Mouse (Mus musculus): ENCODE data around the gene Jarid2.

The Jarid2 gene

DNA sequence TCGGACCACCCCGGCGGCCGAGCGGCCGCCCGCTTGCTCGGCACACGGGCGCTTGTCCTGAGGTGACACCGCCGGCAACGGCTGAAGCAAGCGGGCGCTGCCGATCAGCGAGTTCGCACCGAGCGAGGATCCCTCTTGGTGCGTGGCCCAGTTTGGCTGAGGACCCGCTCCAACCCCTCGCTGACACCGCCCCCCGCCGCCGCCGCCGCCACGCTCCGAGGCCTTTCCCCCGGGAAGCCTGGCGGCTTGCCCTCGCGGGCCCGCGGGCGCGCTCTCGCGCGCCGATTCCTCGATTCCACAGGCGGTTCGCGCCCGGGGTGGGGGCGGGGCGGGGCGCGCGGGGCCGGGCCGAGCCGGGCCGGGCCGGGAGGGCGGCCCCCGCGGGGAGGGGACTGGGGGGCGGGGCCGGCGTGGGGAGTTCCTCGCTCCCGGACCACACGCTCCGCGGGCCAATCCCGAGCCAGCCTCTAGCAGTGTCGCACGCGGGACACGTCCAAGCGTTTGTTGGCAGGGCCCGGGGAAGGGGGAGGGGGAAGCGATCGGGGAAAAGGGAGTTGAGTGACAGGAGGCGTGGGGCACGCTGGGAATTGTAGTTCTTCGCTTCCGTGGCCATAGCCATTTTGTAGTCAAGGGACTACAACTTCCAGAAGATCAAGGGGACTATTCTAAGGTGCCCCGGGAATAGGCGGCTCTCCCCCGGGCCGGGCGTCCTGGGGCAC is 1.0 kb downstream of the Jarid2 start:
- peak; percentile 98 for DNase-seq (ENCODE audit: low read depth)

DNA sequence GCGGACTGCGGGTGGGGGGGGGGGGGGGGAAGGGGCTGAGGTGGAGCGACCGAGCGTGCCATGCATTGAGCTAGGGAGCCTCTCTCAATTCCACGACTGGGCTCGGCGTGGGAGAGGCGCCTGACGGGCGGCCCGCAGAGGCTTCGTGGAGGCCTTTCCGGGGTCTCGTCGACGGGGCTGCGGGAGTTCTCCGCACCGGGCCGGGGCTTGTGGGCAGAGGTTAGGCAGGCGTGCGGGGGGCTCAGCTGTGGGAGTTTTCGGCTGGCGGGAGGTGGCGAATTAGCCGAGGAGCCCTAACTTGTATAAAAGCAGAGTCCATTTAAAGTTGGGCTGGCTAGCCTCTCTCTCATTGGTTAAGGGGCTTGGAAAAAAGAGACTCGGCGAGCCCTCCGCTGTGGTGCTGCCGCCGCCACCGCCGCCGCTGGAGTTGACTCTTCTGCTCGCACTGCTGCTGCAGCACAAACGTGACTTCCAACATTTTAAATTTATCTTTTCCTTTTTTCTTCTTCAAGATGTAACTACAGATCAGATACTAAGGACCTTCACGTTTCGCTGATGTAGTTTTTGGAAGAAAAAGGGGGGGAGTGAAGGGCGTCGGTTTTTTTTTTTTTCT is 1.8 kb downstream of the Jarid2 start:
- peak; percentile 93 for DNase-seq (ENCODE audit: low read depth)

DNA sequence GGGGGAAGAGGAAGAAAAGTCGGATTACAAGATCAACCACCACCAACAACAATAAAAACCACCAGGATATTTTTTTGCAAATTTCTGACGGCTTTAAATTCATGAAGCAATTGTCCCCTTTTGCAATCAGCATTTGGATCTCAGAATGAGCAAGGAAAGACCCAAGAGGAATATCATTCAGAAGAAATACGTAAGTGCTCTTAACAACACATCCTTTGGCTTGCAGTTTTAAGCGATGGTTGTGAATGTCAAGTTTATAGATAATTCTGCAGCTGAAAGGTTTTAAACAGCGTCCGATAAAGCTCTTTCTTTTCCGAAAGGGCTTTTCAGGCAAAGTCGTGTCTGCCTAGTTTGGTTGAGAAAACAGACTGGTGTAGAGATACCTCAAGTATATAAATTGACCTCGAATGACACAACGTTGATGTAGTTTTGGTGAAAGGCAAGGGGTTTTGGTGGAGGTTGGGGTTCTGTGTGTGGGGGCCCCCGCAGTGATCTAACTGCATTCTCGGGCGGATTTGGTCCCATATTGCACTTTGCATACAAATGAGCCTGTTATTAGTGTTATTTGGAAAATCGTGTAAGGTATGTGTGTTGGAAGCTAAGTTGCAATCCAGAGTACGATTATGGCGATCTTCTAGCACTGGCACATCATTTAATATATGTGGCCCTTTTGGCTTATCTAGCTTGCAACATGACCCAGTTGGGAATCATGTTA is 2.6 kb downstream of the Jarid2 start:
- DNase-seq (ENCODE audit: low read depth): peak; percentile 52

DNA sequence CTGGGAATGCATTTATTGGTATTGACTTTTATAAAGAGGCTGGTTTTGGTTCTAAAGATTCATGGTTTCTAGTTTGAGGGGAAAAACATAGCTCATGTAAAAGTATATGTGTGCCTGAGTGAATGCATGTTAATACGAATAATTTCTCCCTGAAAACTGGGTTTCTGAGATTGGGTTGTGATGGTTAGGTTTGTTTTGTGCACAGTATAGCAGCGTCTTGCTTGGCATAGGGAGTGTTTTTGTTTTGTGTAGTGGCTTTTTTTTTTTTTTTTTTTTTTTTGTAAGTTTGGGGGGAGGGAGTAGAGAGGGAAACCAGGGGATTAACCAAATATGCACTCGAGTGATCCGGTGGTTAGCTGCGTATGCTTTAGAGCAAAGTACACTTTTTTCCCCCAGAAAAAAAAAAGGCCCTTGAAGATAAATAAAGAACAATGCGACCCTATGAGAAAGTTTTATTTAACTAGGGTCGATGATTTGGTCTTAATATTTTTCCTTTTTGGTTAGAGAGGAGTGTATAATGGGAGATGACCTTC is 3.2 kb downstream of the Jarid2 start:
- DNase-seq (ENCODE audit: low read depth): peak; percentile 68

DNA sequence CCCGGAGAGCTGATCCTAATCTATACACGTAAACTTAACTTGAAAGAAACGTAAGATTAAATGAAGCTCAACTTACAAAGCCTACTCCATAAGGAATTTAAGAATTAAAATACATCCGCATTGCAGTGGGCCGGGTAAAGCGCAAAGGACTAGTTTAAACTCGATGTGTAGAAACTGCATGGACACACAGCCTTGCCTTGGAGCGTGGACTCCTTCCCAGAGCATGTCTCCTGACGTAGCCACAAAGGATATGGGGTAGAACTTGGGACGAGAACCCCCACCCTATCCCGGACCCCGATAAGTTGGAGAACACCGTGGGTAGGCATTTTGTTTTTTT is 3.7 kb downstream of the Jarid2 start:
- no peak for DNase-seq (ENCODE audit: low read depth)

DNA sequence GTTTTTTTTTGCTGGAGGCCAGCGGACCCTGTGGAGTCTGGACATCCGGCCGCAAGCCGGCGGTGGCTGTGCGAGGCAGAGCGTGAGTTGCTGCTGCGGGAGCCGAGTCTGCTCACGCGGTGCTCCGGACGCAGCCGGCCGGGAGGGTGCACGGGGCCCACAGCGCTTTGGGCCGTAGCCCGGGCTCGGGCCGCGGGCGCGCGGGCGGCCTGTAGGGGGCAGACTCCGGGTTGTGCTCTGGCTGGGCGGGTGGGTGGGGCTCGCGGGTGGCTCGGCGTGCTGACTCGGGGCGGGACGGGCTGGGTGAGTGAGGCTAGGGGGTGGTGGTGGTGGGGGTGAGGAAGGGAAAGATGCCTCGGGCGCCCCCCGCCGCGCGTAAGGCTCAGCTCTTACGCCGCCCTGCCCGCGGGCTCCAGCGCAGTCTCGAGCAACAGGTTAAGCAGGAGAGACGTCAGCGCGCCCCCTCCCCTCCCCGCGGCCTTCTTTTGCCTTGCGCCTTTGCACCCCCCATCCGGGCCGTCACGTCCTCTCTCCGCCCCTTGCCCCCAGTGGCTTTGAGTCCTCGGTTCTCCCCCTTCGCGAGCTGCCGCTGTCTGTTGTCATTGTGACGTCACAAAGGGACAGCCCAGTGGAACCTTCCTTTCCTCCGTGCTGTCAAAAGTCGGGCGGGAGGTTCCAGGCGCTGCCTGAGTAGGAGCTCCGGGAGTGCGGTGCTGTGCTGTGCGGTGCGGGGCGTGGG is 4.3 kb downstream of the Jarid2 start:
- peak; percentile 95 for DNase-seq (ENCODE audit: low read depth)

DNA sequence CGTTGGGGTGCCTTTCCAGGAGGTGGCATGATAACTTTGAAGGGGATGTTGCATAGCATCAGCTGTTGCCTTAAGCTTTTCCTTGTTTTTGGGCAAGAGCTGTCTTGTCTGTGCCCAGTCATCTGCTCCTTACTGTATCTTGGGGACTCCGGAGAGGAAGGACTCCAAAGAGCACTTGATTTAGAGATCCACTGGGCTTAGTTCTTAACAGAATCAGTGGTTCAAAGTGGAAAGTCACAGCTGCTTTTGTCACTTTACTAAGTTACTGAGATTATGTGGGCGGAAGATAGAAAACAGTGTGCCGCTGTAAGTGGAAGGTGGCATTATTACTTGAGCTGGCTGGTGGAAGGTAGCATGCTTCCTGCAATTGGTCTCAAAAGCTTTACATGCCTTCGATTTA is 5.2 kb downstream of the Jarid2 start:
- DNase-seq (ENCODE audit: low read depth): peak; percentile 75

DNA sequence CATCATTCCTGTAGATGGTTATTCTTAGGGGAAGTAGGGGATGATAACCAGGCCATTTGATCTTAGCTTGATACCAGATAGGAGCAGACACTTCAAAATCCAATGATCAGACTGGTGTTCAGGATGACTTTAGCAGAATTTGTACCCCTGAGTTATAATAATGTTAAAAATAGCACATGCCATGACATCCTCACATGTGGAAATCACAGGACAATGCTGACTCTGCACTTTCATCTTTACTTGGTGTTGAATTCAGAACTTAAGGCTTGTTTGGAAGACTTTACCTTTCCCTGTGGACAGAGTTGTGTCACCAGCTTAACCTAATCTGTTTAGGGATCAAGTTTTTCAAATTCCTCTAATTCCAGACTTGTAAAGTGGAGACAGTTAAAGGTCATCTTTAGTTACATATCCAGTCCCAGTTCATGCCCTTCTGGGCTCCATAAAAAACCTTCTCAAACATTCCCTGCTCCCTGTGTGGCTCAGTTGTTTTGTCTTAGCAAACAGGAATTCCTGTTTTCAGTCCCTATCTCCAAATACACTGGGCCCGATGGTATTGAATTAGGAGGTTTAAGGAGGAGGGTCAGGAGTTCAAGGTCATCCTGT is 5.9 kb downstream of the Jarid2 start:
- DNase-seq (ENCODE audit: low read depth): no peak

DNA sequence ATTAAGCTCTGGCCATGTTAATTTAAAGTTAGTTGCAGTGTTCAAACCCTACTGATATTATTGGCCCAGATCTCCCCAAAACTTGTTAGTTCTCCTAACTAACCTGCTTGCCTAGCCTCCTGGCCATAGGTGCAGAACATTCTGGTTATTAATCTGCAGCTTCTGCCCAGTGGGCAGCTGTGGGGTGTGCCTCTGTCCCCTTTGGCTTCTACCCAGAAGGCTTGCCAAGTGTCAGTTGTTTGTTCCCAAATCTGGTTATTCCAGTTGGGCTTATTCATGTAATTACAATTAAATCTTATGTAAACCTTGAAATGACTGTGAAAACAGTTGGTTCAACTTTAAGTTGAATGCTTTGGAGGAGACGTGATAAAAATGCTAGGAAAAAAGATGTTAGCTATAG is 8.0 kb downstream of the Jarid2 start:
- no peak for DNase-seq (ENCODE audit: low read depth)

DNA sequence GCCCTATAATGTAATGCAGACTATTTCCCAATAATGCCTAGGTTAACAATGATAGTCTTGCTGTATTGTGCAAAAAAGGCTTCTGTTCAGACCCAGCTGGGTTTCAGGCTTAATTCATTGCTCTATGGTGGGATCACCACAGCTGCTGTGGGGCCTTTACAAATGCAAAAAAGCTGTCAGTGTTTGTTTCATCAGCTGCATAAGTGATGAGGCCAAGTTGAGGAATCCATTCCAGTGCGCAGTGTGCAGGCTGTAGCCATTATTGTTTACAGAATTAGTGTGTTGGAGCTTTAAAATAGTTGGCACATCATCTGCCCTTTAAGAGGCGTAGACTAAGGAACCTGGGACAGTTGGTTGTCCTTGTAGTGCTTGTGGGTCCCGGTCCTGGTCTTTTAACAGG is 22.5 kb downstream of the Jarid2 start:
- DNase-seq (ENCODE audit: low read depth): no peak

DNA sequence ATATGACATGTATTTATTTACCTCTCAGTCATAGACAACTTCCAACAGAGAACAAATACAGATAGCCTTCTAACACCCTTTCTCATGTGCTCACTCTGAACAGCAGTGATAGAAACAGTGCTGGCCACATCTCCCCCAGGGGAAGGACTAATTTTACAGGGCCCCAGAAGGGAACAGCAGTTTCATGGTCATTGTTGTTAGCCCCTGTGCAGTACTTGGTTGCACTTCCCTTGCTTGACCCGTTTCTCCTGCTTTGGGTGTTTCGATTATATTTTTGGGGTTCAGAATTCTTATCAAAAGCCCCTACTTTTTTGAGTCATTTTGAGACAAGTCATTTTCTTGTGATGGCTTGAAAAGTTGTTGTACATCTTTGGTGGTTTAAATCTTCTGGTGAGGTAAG is 23.9 kb downstream of the Jarid2 start:
- no peak for DNase-seq (ENCODE audit: low read depth)

DNA sequence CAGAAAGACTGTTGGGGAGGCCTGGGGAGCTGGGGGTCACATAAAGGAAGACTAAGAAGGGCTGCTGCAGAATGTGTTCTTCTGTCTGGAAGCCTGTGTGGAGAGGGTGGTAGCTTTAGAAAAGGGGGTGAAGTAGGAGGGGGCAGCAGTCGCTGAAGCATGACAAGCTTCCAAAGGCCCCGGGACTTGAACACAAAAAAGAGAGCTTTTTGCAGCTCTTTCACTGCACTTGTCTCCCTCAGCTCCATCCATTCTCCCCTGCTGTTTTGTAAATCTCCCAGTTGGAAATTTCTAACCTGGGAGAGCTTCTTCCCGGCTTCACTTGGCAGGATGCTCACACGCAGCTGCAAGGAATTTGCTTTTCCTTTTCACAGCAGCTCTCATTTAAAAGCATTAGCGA is 26.2 kb downstream of the Jarid2 start:
- DNase-seq (ENCODE audit: low read depth): no peak

DNA sequence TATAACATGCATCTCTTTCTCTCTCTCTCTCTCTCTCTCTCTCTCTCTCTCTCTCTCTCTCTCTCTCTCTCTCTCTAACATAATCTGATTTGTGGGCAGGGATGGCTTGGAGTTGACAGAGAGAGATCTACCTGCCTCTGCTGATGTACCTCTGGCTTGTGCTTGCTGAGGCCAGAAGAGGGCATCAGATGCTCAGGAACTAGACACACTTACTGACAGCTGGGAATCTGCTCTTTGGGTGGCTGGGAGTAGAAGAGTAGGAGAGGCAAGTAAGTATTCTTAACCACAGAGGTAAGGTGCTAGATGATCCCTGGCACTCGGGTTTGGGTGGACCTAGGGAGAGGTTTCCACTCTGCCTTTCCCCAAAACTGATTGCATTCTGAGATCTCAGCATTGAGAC is 29.5 kb downstream of the Jarid2 start:
- DNase-seq (ENCODE audit: low read depth): peak; percentile 69

DNA sequence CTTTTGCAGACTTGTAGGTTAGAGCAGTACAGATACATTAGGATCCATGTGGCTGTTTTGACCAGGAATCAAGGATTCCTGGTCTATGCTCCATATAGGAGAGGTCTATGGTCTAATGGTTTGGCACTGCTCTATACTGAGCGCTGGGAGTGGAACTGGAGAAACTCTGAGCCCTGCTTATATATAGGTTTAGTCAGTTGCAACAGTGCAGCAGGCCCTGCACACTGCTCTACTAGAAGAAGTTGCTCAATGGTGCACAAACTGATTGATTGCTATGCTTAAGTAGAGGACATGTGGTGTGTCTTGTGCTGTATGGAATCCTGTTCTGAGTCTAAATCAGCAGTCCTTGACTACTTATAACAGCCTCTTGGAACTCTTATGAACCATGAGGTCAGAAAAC is 31.5 kb downstream of the Jarid2 start:
- DNase-seq (ENCODE audit: low read depth): no peak

DNA sequence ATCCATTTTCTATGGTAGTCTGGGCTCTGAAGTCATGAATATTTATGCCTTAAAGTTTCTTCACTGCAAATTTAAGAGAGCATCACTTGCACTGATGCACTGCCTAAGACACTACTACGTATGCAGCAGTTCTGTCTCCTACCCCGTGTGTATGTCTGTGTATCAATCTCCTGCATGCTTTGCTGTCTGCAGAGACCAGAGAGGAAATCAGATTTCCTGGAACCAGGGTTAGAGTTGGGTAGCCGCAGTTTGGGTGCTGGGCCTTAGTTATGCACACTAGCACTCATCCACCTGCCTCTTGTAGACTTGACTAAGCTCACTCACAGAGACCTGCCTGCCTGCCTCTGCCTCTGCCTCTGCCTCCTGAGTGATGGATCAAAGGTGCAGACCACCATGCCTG is 33.8 kb downstream of the Jarid2 start:
- DNase-seq (ENCODE audit: low read depth): peak; percentile 41

DNA sequence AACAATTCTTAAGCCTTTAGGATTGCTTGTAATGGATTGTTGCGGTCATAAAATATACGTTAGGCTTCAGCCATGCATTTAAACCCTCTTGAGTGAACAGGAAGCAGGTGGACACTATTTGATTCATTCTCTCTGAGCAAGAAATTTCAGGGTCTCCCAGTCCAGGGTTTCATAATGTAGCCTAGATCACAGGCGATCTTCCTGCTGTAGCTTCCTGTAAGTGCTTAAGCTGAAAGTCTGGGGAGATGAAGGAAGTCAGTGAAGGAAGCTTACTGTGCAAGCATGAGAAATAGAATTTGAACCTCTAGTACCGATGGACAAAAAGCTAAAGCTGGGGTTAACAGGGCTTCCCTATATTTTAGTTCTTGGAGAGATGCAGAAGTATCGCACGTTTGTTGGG is 38.5 kb downstream of the Jarid2 start:
- no peak for DNase-seq (ENCODE audit: low read depth)

DNA sequence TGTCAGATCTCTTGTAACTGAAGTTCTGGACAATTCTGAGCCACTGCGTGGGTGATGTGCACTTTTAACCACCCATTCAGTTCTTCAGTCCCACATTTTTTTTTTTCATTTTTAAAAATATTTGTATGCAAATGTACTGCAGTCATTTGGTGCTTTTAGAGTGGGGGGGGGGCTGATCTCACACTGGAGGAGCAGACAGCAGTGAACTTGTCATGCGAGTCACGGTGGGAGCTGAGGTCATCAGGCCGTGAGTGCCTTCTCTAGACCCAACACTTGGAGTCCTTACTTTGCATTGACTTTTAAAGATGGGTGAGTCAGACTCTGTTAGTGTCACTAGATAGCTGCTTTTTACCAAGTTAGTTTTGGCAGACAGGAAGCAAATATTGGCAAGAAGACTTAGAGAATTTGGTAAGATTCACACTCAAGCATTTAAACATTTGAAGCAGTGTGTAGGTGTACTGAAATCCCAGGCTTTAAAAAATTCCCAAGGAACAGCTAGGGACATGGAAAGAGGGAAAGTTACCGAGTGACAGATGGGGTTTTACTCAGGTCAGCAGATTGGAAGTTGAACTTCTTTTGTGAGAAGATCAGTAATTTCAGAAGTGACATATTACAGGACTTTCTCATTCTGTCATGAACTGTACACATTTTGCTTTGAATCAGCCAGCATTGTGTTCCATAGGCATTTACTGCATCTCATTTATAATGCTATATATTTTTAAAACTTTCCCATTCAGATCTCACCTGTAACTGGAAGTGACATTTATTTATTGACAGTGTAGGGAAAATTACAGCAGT is 41.7 kb downstream of the Jarid2 start:
- peak; percentile 36 for DNase-seq (ENCODE audit: low read depth)

DNA sequence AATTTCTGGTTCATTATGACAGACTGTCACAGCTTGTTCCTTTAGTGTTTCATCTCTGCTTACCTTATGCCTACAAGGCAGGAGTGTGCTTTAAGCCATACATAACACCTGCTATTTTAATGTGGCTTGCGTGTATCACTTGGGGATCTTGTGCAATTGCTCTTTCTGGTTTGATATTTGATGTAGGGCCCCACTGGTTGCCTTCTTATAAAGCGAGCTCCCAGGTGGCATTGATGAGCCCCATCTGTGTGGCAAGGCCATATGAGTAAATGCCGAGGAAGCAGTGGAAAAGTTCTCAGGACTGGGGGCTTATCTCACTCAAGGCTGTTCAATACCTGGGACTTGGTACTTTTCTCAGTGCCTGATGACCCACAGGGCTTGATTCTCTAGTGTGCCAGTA is 43.5 kb downstream of the Jarid2 start:
- DNase-seq (ENCODE audit: low read depth): no peak

DNA sequence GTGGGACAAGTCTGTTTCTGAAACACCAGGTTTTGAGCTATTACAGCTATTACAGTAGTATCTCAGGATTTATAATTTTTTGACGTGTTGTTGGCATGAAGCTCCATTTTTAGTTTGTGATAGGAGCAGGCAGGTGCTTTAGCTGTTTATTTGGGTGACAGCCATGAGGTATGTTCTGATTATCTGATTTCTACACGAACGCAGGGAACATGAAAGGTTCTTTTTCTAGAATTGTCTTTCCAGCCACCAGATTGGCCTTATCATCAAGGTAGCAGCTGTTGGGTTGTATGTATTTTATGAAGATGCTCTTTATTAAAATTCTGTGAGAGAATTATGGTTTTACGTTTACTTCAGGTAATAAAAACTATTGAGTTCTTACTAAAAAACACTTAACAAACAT is 45.1 kb downstream of the Jarid2 start:
- no peak for DNase-seq (ENCODE audit: low read depth)

DNA sequence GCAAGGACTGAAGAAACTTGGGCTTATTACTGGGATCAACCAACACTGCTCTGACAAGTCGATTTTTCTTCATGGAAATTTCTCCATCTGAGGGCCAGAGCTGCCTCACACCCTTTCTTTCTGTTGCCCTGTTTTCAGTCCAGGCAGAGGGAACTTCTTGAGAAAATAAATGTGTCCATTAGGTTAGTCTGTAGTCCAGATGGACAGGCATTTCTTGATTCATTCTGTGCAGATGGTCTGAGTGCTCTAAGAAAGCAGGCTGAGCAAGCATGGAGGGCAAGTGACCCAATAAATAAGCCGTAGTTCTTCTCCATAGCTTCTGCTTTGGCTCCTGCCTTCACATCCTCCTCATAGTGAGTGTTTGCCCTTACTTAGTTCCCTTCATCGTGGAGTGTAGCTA is 46.1 kb downstream of the Jarid2 start:
- DNase-seq (ENCODE audit: low read depth): no peak

DNA sequence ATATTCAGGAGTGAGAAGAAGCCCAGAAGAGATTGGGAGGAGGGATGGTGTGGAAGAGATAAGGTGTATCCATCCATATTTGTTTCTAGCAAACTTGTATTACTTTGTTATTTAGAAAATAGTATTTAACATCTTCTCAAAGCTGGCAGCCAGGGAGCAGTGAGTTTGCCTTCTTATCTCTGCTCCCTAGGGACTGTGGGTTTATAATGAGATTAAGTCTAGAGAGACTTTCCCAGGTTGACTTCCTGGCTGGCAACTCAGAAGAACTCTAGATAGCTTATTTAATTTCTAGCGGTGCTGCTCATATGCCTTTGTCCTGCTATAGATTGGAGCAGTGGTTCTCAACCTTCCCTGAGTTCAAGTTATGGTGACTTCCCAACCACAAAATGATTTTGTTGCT is 51.2 kb downstream of the Jarid2 start:
- no peak for DNase-seq (ENCODE audit: low read depth)

All from naive thymus-derived CD4-positive, alpha-beta T cell, adult 2 months (primary cell).